Mouse (Mus musculus): ENCODE results near the gene Eif3g. TPM values are rescaled to one million over a fixed set of nuclear protein-coding genes. Genes with fewer than 3 reads are reported as not detected.

Gene Eif3g
- total and polyA plus RNA-seq, 3 experiments = 1,516 to 1,873 TPM; not detected in 1

DNA sequence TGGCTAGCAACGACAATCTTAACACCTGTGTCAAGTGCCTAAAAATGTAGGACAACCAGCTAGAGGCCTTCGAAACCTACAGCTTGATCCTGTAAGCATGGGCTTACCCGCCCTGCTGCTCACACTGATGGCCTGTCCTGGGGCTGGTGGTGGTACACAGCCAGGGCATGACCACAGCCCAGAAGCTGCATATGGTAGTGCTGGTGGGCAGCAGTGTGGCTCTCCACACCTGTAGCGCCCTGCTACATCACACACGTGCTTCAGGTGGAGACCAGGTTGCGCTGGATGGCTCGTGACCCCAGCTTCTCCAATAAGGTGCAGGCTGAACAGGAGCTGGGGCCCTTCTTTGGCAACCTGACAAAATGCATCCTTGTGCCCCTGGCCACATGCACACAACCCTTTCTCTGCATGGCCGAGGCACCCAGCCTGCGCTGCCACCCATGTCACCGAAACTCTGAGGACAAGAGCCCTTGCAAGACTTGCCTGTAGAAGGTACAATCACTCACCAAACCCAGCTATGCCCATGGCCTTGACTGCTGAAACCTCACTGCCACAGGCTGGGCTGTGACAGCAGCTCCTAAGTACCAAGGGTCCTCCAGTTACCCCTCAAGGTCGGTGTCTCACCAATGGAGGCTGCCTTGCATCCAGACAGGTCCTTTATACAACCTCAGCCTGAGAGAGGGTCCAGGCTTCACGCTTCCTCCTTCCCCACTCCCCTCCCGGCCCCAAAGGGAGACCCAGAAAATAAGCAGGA is 4.7 kb downstream of the Eif3g start:
- H3K4me1 ChIP-seq (ENCODE audit: control insufficient read depth in 1 of 2, insufficient read depth in 2 of 2, low read length in 2 of 2) = peaks cover 2 to 42% of the 10 kb centered on the region in 2 experiments
- DNase-seq (ENCODE audit: low read depth, low spot score) = peak; percentile 79
- no peak overlapping the region for H3K9ac ChIP-seq (ENCODE audit: control insufficient read depth, low read depth, low read length, poor library complexity, severe bottlenecking)
- peaks cover 18 to 48% of the 10 kb centered on the region in 2 experiments for H3K36me3 ChIP-seq (ENCODE audit: control insufficient read depth in 1 of 2, insufficient read depth in 2 of 2, low read length in 2 of 2)
- no peak overlapping the region for H3K27ac ChIP-seq (ENCODE audit: control insufficient read depth, low read depth, low read length)
- no peak overlapping the region for H3K4me3 ChIP-seq (ENCODE audit: control insufficient read depth in 1 of 2, insufficient read depth in 1 of 2, low read depth in 2 of 2, low read length in 2 of 2)
- no peaks in the 10 kb centered on the region for H3K27me3 ChIP-seq (ENCODE audit: control insufficient read depth in 1 of 2, insufficient read depth in 2 of 2, low read length in 2 of 2)
- peaks cover 59% of the 10 kb centered on the region for H3K79me2 ChIP-seq (ENCODE audit: control insufficient read depth, insufficient read depth, low read length, poor library complexity)
- TF ChIP-seq POLR2AphosphoS5 (IDR thresholded peaks at IDR 0.05; ENCODE audit: borderline replicate concordance, low read depth, low read length) = peak; percentile 58; the same call in 1 of the 2 replicates
- TF ChIP-seq NELFE (IDR thresholded peaks at IDR 0.05; ENCODE audit: low read depth, low read length) = no peak
- H3K9me3 ChIP-seq (replicated peaks; ENCODE audit: insufficient read depth, low read length) = no peaks in the 10 kb centered on the region

DNA sequence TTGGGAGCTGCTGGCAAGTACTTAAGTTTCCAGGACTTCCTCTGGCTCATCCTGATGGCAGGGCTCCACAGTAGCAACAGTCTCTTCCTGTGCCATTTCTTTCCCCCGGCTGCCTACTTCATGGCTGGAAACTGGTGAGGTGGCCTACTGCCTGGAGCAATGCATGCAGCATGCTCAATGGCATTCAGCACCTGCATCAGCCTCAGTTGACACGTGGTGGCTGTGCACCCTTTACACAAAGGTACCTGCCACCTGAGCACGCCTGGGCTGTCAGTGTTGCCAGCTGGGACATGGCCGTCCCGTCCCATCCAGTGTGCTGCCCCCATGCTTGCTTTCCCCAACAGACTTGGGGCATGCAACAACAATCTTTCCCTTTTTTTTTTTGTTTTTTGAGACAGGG is 5.4 kb downstream of the Eif3g start:
- DNase-seq (ENCODE audit: low read depth, low spot score) = no peak
- TF ChIP-seq POLR2AphosphoS5 (IDR thresholded peaks at IDR 0.05; ENCODE audit: borderline replicate concordance, low read depth, low read length) = peak; percentile 98; the same call in 1 of the 2 replicates
- no peak for TF ChIP-seq CHD1 (IDR thresholded peaks at IDR 0.05; ENCODE audit: low read depth, low read length)
- Histone ChIP-seq H3K9ac (ENCODE audit: control insufficient read depth, low read depth, low read length, poor library complexity, severe bottlenecking) (no peak overlapping the region), H3K27ac (ENCODE audit: control insufficient read depth, low read depth, low read length) (peak overlapping the region; percentile 14; the same call in 1 of the 2 replicates), H3K27me3 (ENCODE audit: control insufficient read depth in 1 of 2, insufficient read depth in 2 of 2, low read length in 2 of 2) (no peaks in the 10 kb centered on the region), H3K36me3 (ENCODE audit: control insufficient read depth in 1 of 2, insufficient read depth in 2 of 2, low read length in 2 of 2) (peaks cover 18 to 46% of the 10 kb centered on the region in 2 experiments), H3K4me3 (ENCODE audit: control insufficient read depth in 1 of 2, insufficient read depth in 1 of 2, low read depth in 2 of 2, low read length in 2 of 2) (no peak overlapping the region), H3K79me2 (ENCODE audit: control insufficient read depth, insufficient read depth, low read length, poor library complexity) (peaks cover 62% of the 10 kb centered on the region), H3K9me3 (replicated peaks; ENCODE audit: insufficient read depth, low read length) (no peaks in the 10 kb centered on the region), H3K4me1 (ENCODE audit: control insufficient read depth in 1 of 2, insufficient read depth in 2 of 2, low read length in 2 of 2) (peaks cover 2 to 40% of the 10 kb centered on the region in 2 experiments)

DNA sequence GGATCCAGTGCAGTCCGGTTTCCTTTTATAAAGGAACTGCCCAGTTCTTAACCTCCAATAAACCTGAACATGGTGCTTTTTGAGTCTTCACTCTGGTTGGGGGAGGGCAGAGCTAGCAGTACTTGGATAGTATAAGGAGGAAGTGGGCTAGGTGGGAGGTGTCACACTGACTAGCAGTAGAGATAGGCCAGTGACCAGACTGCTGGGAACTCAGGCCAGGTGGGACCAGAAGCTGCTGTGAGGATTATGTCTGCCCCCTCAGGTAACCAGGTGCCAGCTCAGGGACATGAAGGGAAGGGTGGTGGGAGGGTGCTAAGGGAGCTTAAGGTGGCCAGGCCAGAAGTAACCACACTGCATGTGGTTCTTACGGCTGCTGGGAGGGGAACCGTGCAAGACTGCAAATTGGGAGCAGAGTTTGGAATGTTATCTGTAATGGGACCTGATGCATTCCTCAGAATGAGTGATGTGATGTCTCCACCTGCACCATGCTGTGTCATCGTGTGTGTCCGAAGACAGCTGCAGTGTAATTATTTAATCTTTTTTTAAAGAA is 6.2 kb downstream of the Eif3g start:
- TF ChIP-seq POLR2AphosphoS5 (IDR thresholded peaks at IDR 0.05; ENCODE audit: borderline replicate concordance, low read depth, low read length) (peak; percentile 99), ZNF384 (IDR thresholded peaks at IDR 0.05; ENCODE audit: low read depth, low read length) (no peak), TAL1 (IDR thresholded peaks at IDR 0.05; ENCODE audit: low read length) (peak; percentile 14; the same call in 1 of the 2 replicates)
- Histone ChIP-seq H3K36me3 (ENCODE audit: control insufficient read depth in 1 of 2, insufficient read depth in 2 of 2, low read length in 2 of 2) (peaks cover 18 to 44% of the 10 kb centered on the region in 2 experiments), H3K27me3 (ENCODE audit: control insufficient read depth in 1 of 2, insufficient read depth in 2 of 2, low read length in 2 of 2) (no peaks in the 10 kb centered on the region), H3K4me3 (ENCODE audit: control insufficient read depth in 1 of 2, insufficient read depth in 1 of 2, low read depth in 2 of 2, low read length in 2 of 2) (no peak overlapping the region), H3K9ac (ENCODE audit: control insufficient read depth, low read depth, low read length, poor library complexity, severe bottlenecking) (no peak overlapping the region; the same call in 1 of the 2 replicates), H3K9me3 (replicated peaks; ENCODE audit: insufficient read depth, low read length) (no peaks in the 10 kb centered on the region), H3K79me2 (ENCODE audit: control insufficient read depth, insufficient read depth, low read length, poor library complexity) (peaks cover 57% of the 10 kb centered on the region), H3K27ac (ENCODE audit: control insufficient read depth, low read depth, low read length) (peak overlapping the region; percentile 14), H3K4me1 (ENCODE audit: control insufficient read depth in 1 of 2, insufficient read depth in 2 of 2, low read length in 2 of 2) (peaks cover 2 to 37% of the 10 kb centered on the region in 2 experiments)
- peak; percentile 97 for DNase-seq (ENCODE audit: low read depth, low spot score)

Data from MEL (cell line).